14 mouse cellular contexts compared by ENCODE assay signal in the genomic region with DNA sequence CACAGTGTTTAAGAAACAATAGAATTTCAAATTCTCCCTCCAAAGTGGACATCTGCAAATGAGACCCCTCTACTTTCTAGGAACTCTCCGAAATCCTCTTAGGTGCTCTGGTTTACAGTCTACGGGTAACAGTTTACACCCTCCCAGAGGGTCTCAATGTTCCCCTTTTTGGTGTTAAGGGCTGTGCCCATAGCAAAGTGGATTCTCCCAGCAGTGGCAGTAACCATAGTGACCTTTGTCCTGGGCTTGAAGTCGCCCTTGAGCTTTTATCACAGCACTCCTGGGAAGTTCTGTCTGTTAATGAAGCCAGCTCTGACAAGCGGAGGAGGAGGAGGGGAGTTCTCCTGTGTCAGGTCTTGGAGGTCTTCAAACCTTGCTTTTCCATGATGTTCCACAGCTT.
"Had no signal": no experiment of that assay in that cellular context is flagged by ENCODE, and none has a peak within 500 bp of the region (broad histone marks: within the 10 kb centered on the region; RNA-seq: fewer than 3 reads in every experiment).

No protein-coding gene starts in this region.

- H3K9ac ChIP-seq: limb, embryonic 15.5 days; liver, embryonic 12.5 days; lung, embryonic 14.5 days; neural tube, embryonic 15.5 days had no signal

- H3K4me1 ChIP-seq: limb, embryonic 15.5 days; liver, embryonic 12.5 days; neural tube, embryonic 15.5 days had no signal

- H3K4me2 ChIP-seq: limb, embryonic 15.5 days; liver, embryonic 12.5 days; lung, embryonic 14.5 days; neural tube, embryonic 15.5 days had no signal

- H3K9me3 ChIP-seq: limb, embryonic 15.5 days; liver, embryonic 12.5 days; neural tube, embryonic 15.5 days had no signal

- H3K27me3 ChIP-seq: limb, embryonic 15.5 days; liver, embryonic 12.5 days; neural tube, embryonic 15.5 days had no signal

- ATAC-seq: liver, embryonic 12.5 days had no signal

- H3K36me3 ChIP-seq: limb, embryonic 15.5 days; liver, embryonic 12.5 days; neural tube, embryonic 15.5 days had no signal

- H3K27ac ChIP-seq: left cerebral cortex, adult 2 months; limb, embryonic 15.5 days; liver, embryonic 12.5 days; neural tube, embryonic 15.5 days had no signal

- H3K4me3 ChIP-seq: left cerebral cortex, adult 2 months; limb, embryonic 15.5 days; liver, embryonic 12.5 days; myocyte; neural tube, embryonic 15.5 days had no signal

- DNase-seq: kidney, adult 8-10 months; kidney, postnatal 25 days; lung, postnatal 10 days; lung, postnatal 4 days; right cerebral cortex, adult 18-20 months; right cerebral cortex, postnatal 25 days; thymus, adult 18-20 months; thymus, postnatal 14 days had no signal
